Mouse (Mus musculus): ENCODE measurements around the gene Tet3. TPM values are rescaled to one million over a fixed set of nuclear protein-coding genes. Genes with fewer than 3 reads are reported as not detected.
"Not testable (repeated sequence)": the region's sequence is repeated elsewhere in the genome, so short reads cannot be mapped to it uniquely, and the experiment has no call there.

Gene Tet3
- polyA plus RNA-seq, 1 experiment from 2014 or later = 40.1 TPM

- Histone ChIP-seq H3K27ac (ENCODE audit: low read depth) (no peak overlapping the region), H3K4me3 (ENCODE audit: low read depth, low read length) (no peak overlapping the region), H3K9me3 (ENCODE audit: control insufficient read depth, low read length) (no peaks in the 10 kb centered on the region), H3K36me3 (ENCODE audit: control insufficient read depth, insufficient read depth, low read length) (peaks cover 26% of the 10 kb centered on the region; the same call in 1 of the 2 replicates), H3K9ac (ENCODE audit: low read length) (no peak overlapping the region), H3K4me2 (ENCODE audit: low read length) (no peak overlapping the region), H3K27me3 (replicated peaks; ENCODE audit: control insufficient read depth, insufficient read depth, low read length) (no peaks in the 10 kb centered on the region), H3K4me1 (replicated peaks; ENCODE audit: control insufficient read depth, insufficient read depth, low read length) (peaks cover 12% of the 10 kb centered on the region)
- DNase-seq (ENCODE audit: low spot score) (no peak), ATAC-seq (replicated peaks; ENCODE audit: low FRiP score, low TSS enrichment, low read depth) (no peak)
- 88% methylated on average over 16 of the region's 16 CpGs for whole genome bisulfite sequencing
Observed at GRCm38 (mm10) chr6:83350851-83351405, 108.0 kb downstream of the Tet3 start.

GRCm38 (mm10) chr6:83350172-83350571 lies 108.7 kb downstream of the Tet3 start:
- ATAC-seq (replicated peaks; ENCODE audit: low FRiP score, low TSS enrichment, low read depth) = no peak
- Histone ChIP-seq H3K27me3 (replicated peaks; ENCODE audit: control insufficient read depth, insufficient read depth, low read length) (no peaks in the 10 kb centered on the region), H3K9ac (ENCODE audit: low read length) (peak overlapping the region; percentile 89), H3K27ac (ENCODE audit: low read depth) (no peak overlapping the region), H3K4me1 (replicated peaks; ENCODE audit: control insufficient read depth, insufficient read depth, low read length) (peaks cover 12% of the 10 kb centered on the region), H3K4me2 (ENCODE audit: low read length) (peak overlapping the region; percentile 87), H3K36me3 (ENCODE audit: control insufficient read depth, insufficient read depth, low read length) (peaks cover 18% of the 10 kb centered on the region; the same call in 1 of the 2 replicates), H3K9me3 (ENCODE audit: control insufficient read depth, low read length) (no peaks in the 10 kb centered on the region), H3K4me3 (ENCODE audit: low read depth, low read length) (peak overlapping the region; percentile 81)
- 80% methylated on average over 7 of the region's 7 CpGs for WGBS
- DNase-seq (ENCODE audit: low spot score) = no peak

- under 1% methylated on average over 50 of the region's 53 CpGs for whole genome bisulfite sequencing
- ATAC-seq (replicated peaks; ENCODE audit: low FRiP score, low TSS enrichment, low read depth) (peak; percentile 95), DNase-seq (ENCODE audit: low spot score) (peak; percentile 98)
- peaks cover 18% of the 10 kb centered on the region; the same call in 1 of the 2 replicates for H3K36me3 ChIP-seq (ENCODE audit: control insufficient read depth, insufficient read depth, low read length)
- H3K4me2 ChIP-seq (ENCODE audit: low read length) = peak overlapping the region; percentile 87
- H3K4me1 ChIP-seq (replicated peaks; ENCODE audit: control insufficient read depth, insufficient read depth, low read length) = peaks cover 12% of the 10 kb centered on the region
- no peak overlapping the region for H3K27ac ChIP-seq (ENCODE audit: low read depth)
- no peaks in the 10 kb centered on the region for H3K9me3 ChIP-seq (ENCODE audit: control insufficient read depth, low read length)
- peak overlapping the region; percentile 89 for H3K9ac ChIP-seq (ENCODE audit: low read length)
- H3K27me3 ChIP-seq (replicated peaks; ENCODE audit: control insufficient read depth, insufficient read depth, low read length) = no peaks in the 10 kb centered on the region
- peak overlapping the region; percentile 81 for H3K4me3 ChIP-seq (ENCODE audit: low read depth, low read length)
Observed at GRCm38 (mm10) chr6:83349274-83349958, 109.5 kb downstream of the Tet3 start.

- H3K27ac ChIP-seq (ENCODE audit: low read depth) = no peak within 1 kb of the TSS
- peaks cover 20% of the 10 kb centered on the region for H3K36me3 ChIP-seq (ENCODE audit: control insufficient read depth, insufficient read depth, low read length)
- DNase-seq (ENCODE audit: low spot score) (no peak), ATAC-seq (replicated peaks; ENCODE audit: low FRiP score, low TSS enrichment, low read depth) (peak; percentile 22; the same call in 1 of the 2 replicates)
- H3K4me3 ChIP-seq (ENCODE audit: low read depth, low read length) = peak within 1 kb of the TSS; percentile 81
- no peaks in the 10 kb centered on the region for H3K9me3 ChIP-seq (ENCODE audit: control insufficient read depth, low read length)
- H3K9ac ChIP-seq (ENCODE audit: low read length) = peak within 1 kb of the TSS; percentile 89
- peaks cover 12% of the 10 kb centered on the region for H3K4me1 ChIP-seq (replicated peaks; ENCODE audit: control insufficient read depth, insufficient read depth, low read length)
- no peaks in the 10 kb centered on the region for H3K27me3 ChIP-seq (replicated peaks; ENCODE audit: control insufficient read depth, insufficient read depth, low read length)
- 33% methylated on average over 6 of the region's 6 CpGs for WGBS
- peak within 1 kb of the TSS; percentile 87 for H3K4me2 ChIP-seq (ENCODE audit: low read length)
Observed at GRCm38 (mm10) chr6:83348873-83349272, 110.0 kb downstream of the Tet3 start, which contains the start of gene Bola3. Gene Bola3, plus strand, starts transcription at chr6:83349147.

- ATAC-seq (replicated peaks; ENCODE audit: low FRiP score, low TSS enrichment, low read depth) = no peak
Observed at GRCm38 (mm10) chr6:83347916-83348315, 111.0 kb downstream of the Tet3 start.

GRCm38 (mm10) chr6:83345285-83345684 lies 113.6 kb downstream of the Tet3 start:
- DNase-seq (ENCODE audit: low spot score); H3K27ac ChIP-seq (ENCODE audit: low read depth); H3K9me3 ChIP-seq (ENCODE audit: control insufficient read depth, low read length); H3K4me3 ChIP-seq (ENCODE audit: low read depth, low read length); H3K4me2 ChIP-seq (ENCODE audit: low read length); H3K9ac ChIP-seq (ENCODE audit: low read length); ATAC-seq (replicated peaks; ENCODE audit: low FRiP score, low TSS enrichment, low read depth); H3K27me3 ChIP-seq (replicated peaks; ENCODE audit: control insufficient read depth, insufficient read depth, low read length): not testable (repeated sequence)
- H3K36me3 ChIP-seq (ENCODE audit: control insufficient read depth, insufficient read depth, low read length) = peaks cover 38% of the 10 kb centered on the region
- H3K4me1 ChIP-seq (replicated peaks; ENCODE audit: control insufficient read depth, insufficient read depth, low read length) = peaks cover 10% of the 10 kb centered on the region
- WGBS = 88% methylated on average over 8 of the region's 8 CpGs

More at GRCm38 (mm10) chr6:83347916-83348315, 111.0 kb downstream of the Tet3 start:
- H3K27ac ChIP-seq (ENCODE audit: low read depth) = no peak overlapping the region
- no peaks in the 10 kb centered on the region for H3K9me3 ChIP-seq (ENCODE audit: control insufficient read depth, low read length)
- H3K4me2 ChIP-seq (ENCODE audit: low read length) = no peak overlapping the region
- peaks cover 12% of the 10 kb centered on the region for H3K4me1 ChIP-seq (replicated peaks; ENCODE audit: control insufficient read depth, insufficient read depth, low read length)
- H3K27me3 ChIP-seq (replicated peaks; ENCODE audit: control insufficient read depth, insufficient read depth, low read length) = no peaks in the 10 kb centered on the region
- peaks cover 18% of the 10 kb centered on the region for H3K36me3 ChIP-seq (ENCODE audit: control insufficient read depth, insufficient read depth, low read length)
- H3K4me3 ChIP-seq (ENCODE audit: low read depth, low read length) = no peak overlapping the region
- H3K9ac ChIP-seq (ENCODE audit: low read length) = no peak overlapping the region
- WGBS = 91% methylated on average over 3 of the region's 3 CpGs
- no peak for DNase-seq (ENCODE audit: low spot score)

- Histone ChIP-seq H3K4me1 (replicated peaks; ENCODE audit: control insufficient read depth, insufficient read depth, low read length) (no peaks in the 10 kb centered on the region), H3K9me3 (ENCODE audit: control insufficient read depth, low read length) (no peaks in the 10 kb centered on the region), H3K4me2 (ENCODE audit: low read length) (no peak overlapping the region), H3K9ac (ENCODE audit: low read length) (no peak overlapping the region), H3K4me3 (ENCODE audit: low read depth, low read length) (no peak overlapping the region), H3K27me3 (replicated peaks; ENCODE audit: control insufficient read depth, insufficient read depth, low read length) (no peaks in the 10 kb centered on the region), H3K27ac (ENCODE audit: low read depth) (no peak overlapping the region), H3K36me3 (ENCODE audit: control insufficient read depth, insufficient read depth, low read length) (peaks cover 61% of the 10 kb centered on the region)
- WGBS = 94% methylated on average over 2 of the region's 2 CpGs
- ATAC-seq (replicated peaks; ENCODE audit: low FRiP score, low TSS enrichment, low read depth) = no peak
- DNase-seq (ENCODE audit: low spot score) = no peak
Observed at GRCm38 (mm10) chr6:83342957-83343356, 115.9 kb downstream of the Tet3 start.

GRCm38 (mm10) chr6:83341387-83341786 lies 117.5 kb downstream of the Tet3 start:
- no peak overlapping the region for H3K9ac ChIP-seq (ENCODE audit: low read length)
- no peak overlapping the region for H3K4me3 ChIP-seq (ENCODE audit: low read depth, low read length)
- no peak overlapping the region for H3K27ac ChIP-seq (ENCODE audit: low read depth)
- WGBS = 90% methylated on average over 3 of the region's 3 CpGs
- H3K9me3 ChIP-seq (ENCODE audit: control insufficient read depth, low read length) = no peaks in the 10 kb centered on the region
- H3K4me2 ChIP-seq (ENCODE audit: low read length) = no peak overlapping the region
- H3K4me1 ChIP-seq (replicated peaks; ENCODE audit: control insufficient read depth, insufficient read depth, low read length) = no peaks in the 10 kb centered on the region
- no peak for ATAC-seq (replicated peaks; ENCODE audit: low FRiP score, low TSS enrichment, low read depth)
- H3K27me3 ChIP-seq (replicated peaks; ENCODE audit: control insufficient read depth, insufficient read depth, low read length) = no peaks in the 10 kb centered on the region
- no peak for DNase-seq (ENCODE audit: low spot score)
- peaks cover 67% of the 10 kb centered on the region for H3K36me3 ChIP-seq (ENCODE audit: control insufficient read depth, insufficient read depth, low read length)

All from intestine, embryonic 14.5 days (tissue).